Mouse (Mus musculus) MEL (cell line): ENCODE measurements around the gene Mblac1. TPM values are rescaled to one million over a fixed set of nuclear protein-coding genes. Genes with fewer than 3 reads are reported as not detected.

Source experiments
- DNase-seq: peaks from one replicate; pipeline ENCODE4 v3.0.0; 2011; ENCODE audit warnings: low read depth, low spot score
- H3K27ac ChIP-seq: 2 replicates; pipeline ENCODE4 v1.5.1; 2012; ENCODE audit warnings: low read depth, mild to moderate bottlenecking, control low read depth, low read length, moderate library complexity; ENCODE audit not compliant: control insufficient read depth
- H3K27me3 ChIP-seq, 2 experiments: fragments of 150-350 bp in 1 of 2; sonication (generic) in 1 of 2; 2 replicates each; pipeline ENCODE4 v1.6.1; 2012; ENCODE audit warnings: low read length in 2 of 2, mild to moderate bottlenecking in 2 of 2, improper control_type of control experiment in 1 of 2, moderate library complexity in 1 of 2; ENCODE audit not compliant: insufficient read depth in 2 of 2, control insufficient read depth in 1 of 2
- H3K36me3 ChIP-seq, 2 experiments: 2 replicates each; pipeline ENCODE4 v1.6.1; 2012 to 2014; ENCODE audit warnings: low read length in 2 of 2, improper control_type of control experiment in 1 of 2, inconsistent platforms in 1 of 2, mild to moderate bottlenecking in 1 of 2; ENCODE audit not compliant: insufficient read depth in 2 of 2, control insufficient read depth in 1 of 2
- H3K4me1 ChIP-seq, 2 experiments: fragments of 150-350 bp in 1 of 2; sonication (generic) in 1 of 2; 2 replicates each; pipeline ENCODE4 v1.6.1; 2012; ENCODE audit warnings: low read length in 2 of 2, improper control_type of control experiment in 1 of 2, mild to moderate bottlenecking in 1 of 2; ENCODE audit not compliant: insufficient read depth in 2 of 2, control insufficient read depth in 1 of 2
- H3K4me3 ChIP-seq, 2 experiments: fragments of 150-350 bp in 1 of 2; sonication (generic) in 1 of 2; 2 replicates each; pipeline ENCODE4 v1.5.1; 2012; ENCODE audit warnings: low read depth in 2 of 2, low read length in 2 of 2, mild to moderate bottlenecking in 2 of 2, moderate library complexity in 2 of 2, control low read depth in 1 of 2, improper control_type of control experiment in 1 of 2; ENCODE audit not compliant: control insufficient read depth in 1 of 2, insufficient read depth in 1 of 2
- H3K79me2 ChIP-seq: 2 replicates; pipeline ENCODE4 v1.6.1; 2012; ENCODE audit warnings: mild to moderate bottlenecking, low read length, moderate library complexity; ENCODE audit not compliant: control insufficient read depth, poor library complexity, insufficient read depth
- H3K9ac ChIP-seq: 2 replicates; pipeline ENCODE4 v1.6.1; 2012; ENCODE audit warnings: low read depth, mild to moderate bottlenecking, control low read depth, low read length, moderate library complexity; ENCODE audit not compliant: control insufficient read depth, poor library complexity, severe bottlenecking
- H3K9me3 ChIP-seq: fragments of 150-350 bp; sonication (generic); replicated peaks from 2 replicates; pipeline ENCODE4 v1.6.1; 2012; ENCODE audit warnings: mild to moderate bottlenecking, low read length, improper control_type of control experiment, moderate library complexity; ENCODE audit not compliant: insufficient read depth
- BHLHE40 ChIP-seq: IDR thresholded peaks from 2 replicates; pipeline ENCODE4 v1.6.1; 2012; ENCODE audit warnings: low read depth, mild to moderate bottlenecking, inconsistent platforms, low read length, improper control_type of control experiment, borderline replicate concordance
- CHD1 ChIP-seq: IDR thresholded peaks from 2 replicates; pipeline ENCODE4 v1.6.1; 2012; ENCODE audit warnings: low read depth, mild to moderate bottlenecking, inconsistent platforms, low read length, improper control_type of control experiment
- CHD2 ChIP-seq: IDR thresholded peaks from 2 replicates; pipeline ENCODE4 v1.6.1; 2011; ENCODE audit warnings: low read length, improper control_type of control experiment
- ELF1 ChIP-seq: IDR thresholded peaks from 2 replicates; pipeline ENCODE4 v1.6.1; 2014; ENCODE audit warnings: low read depth, mild to moderate bottlenecking, inconsistent platforms, low read length, improper control_type of control experiment, moderate library complexity
- EP300 ChIP-seq, 2 experiments: IDR thresholded peaks; 2 replicates each; pipeline ENCODE4 v1.6.1; 2011; ENCODE audit warnings: improper control_type of control experiment in 2 of 2, low read length in 2 of 2, low read depth in 1 of 2, mild to moderate bottlenecking in 1 of 2
- ETS1 ChIP-seq: IDR thresholded peaks from 2 replicates; pipeline ENCODE4 v1.6.1; 2012; ENCODE audit warnings: low read depth, mild to moderate bottlenecking, inconsistent platforms, low read length, improper control_type of control experiment, moderate library complexity
- GABPA ChIP-seq: IDR thresholded peaks from 2 replicates; pipeline ENCODE4 v1.6.1; 2012; ENCODE audit warnings: low read depth, mild to moderate bottlenecking, inconsistent platforms, low read length, improper control_type of control experiment, moderate library complexity
- GATA1 ChIP-seq: IDR thresholded peaks from 2 replicates; pipeline ENCODE4 v1.6.1; 2011; ENCODE audit warnings: low read depth, low read length, improper control_type of control experiment
- HCFC1 ChIP-seq: IDR thresholded peaks from 2 replicates; pipeline ENCODE4 v1.6.1; 2012; ENCODE audit warnings: low read depth, mild to moderate bottlenecking, inconsistent platforms, low read length, improper control_type of control experiment, moderate library complexity
- JUND ChIP-seq: IDR thresholded peaks from 2 replicates; pipeline ENCODE4 v1.6.1; 2011; ENCODE audit warnings: low read depth, mild to moderate bottlenecking, improper control_type of control experiment, low read length
- KAT2A ChIP-seq: conservative IDR thresholded peaks from 2 replicates; pipeline ENCODE4 v1.6.1; 2012; ENCODE audit warnings: low read depth, low read length, improper control_type of control experiment, inconsistent platforms
- MAFK ChIP-seq: IDR thresholded peaks from 2 replicates; pipeline ENCODE4 v1.6.1; 2011; ENCODE audit warnings: low read depth, mild to moderate bottlenecking, low read length, improper control_type of control experiment, borderline replicate concordance
- MAX ChIP-seq: IDR thresholded peaks from 2 replicates; pipeline ENCODE4 v1.6.1; 2011; ENCODE audit warnings: low read length, improper control_type of control experiment
- MEF2A ChIP-seq: IDR thresholded peaks from 2 replicates; pipeline ENCODE4 v1.6.1; 2014; ENCODE audit warnings: low read depth, mild to moderate bottlenecking, inconsistent platforms, low read length, improper control_type of control experiment; ENCODE audit not compliant: poor library complexity, insufficient replicate concordance, severe bottlenecking; ENCODE audit errors: extremely low read depth
- MXI1 ChIP-seq: IDR thresholded peaks from 2 replicates; pipeline ENCODE4 v1.6.1; 2011; ENCODE audit warnings: mild to moderate bottlenecking, low read depth, low read length, improper control_type of control experiment
- MYB ChIP-seq: IDR thresholded peaks from 2 replicates; pipeline ENCODE4 v1.6.1; 2011; ENCODE audit warnings: mild to moderate bottlenecking, low read depth, low read length, improper control_type of control experiment
- MYC ChIP-seq: IDR thresholded peaks from 2 replicates; pipeline ENCODE4 v1.6.1; 2011; ENCODE audit warnings: low read depth, mild to moderate bottlenecking, low read length, improper control_type of control experiment, moderate library complexity
- RCOR1 ChIP-seq: IDR thresholded peaks from 2 replicates; pipeline ENCODE4 v1.6.1; 2012; ENCODE audit warnings: low read depth, mild to moderate bottlenecking, inconsistent platforms, low read length, improper control_type of control experiment
- SIN3A ChIP-seq: IDR thresholded peaks from 2 replicates; pipeline ENCODE4 v1.6.1; 2012; ENCODE audit warnings: low read length, improper control_type of control experiment, inconsistent platforms
- TAL1 ChIP-seq: IDR thresholded peaks from 2 replicates; pipeline ENCODE4 v1.6.1; 2012; ENCODE audit warnings: mild to moderate bottlenecking, inconsistent platforms, low read length, moderate library complexity, mixed read lengths
- TCF12 ChIP-seq: IDR thresholded peaks from 2 replicates; pipeline ENCODE4 v1.6.1; 2014; ENCODE audit warnings: low read depth, mild to moderate bottlenecking, inconsistent platforms, low read length, improper control_type of control experiment, moderate library complexity
- ZKSCAN1 ChIP-seq: IDR thresholded peaks from 2 replicates; pipeline ENCODE4 v1.6.1; 2012; ENCODE audit warnings: low read depth, mild to moderate bottlenecking, inconsistent platforms, low read length, improper control_type of control experiment, moderate library complexity
- ZMIZ1 ChIP-seq: IDR thresholded peaks from 2 replicates; pipeline ENCODE4 v1.6.1; 2012; ENCODE audit warnings: low read depth, mild to moderate bottlenecking, inconsistent platforms, low read length, improper control_type of control experiment, moderate library complexity
- ZNF384 ChIP-seq: IDR thresholded peaks from 2 replicates; pipeline ENCODE4 v1.6.1; 2012; ENCODE audit warnings: low read depth, mild to moderate bottlenecking, inconsistent platforms, low read length, improper control_type of control experiment
- polyA plus RNA-seq, 2 experiments: library from polyadenylated mRNA; stranded (reverse) in 1 of 2; unstranded in 1 of 2; fragments of >175 nt in 1 of 2; fragments of >200 nt in 1 of 2; gene quantifications; 2 replicates each; pipeline versions ENCODE4 v1.2.1 to v1.2.4; 2012; ENCODE audit warnings: low replicate concordance in 2 of 2, low read depth in 1 of 2; ENCODE audit not compliant: insufficient read length in 2 of 2, insufficient read depth in 1 of 2, missing spikeins in 1 of 2
- total RNA-seq: library from RNA; depleted of rRNA; stranded (reverse); fragments of 300-350 nt; gene quantifications from 2 replicates; pipeline ENCODE4 v1.2.3, GENCODE M21; 2012

Mblac1 gene
- total and polyA plus RNA-seq, 3 experiments: 5.0 to 5.7 TPM; not detected in 1

DNA sequence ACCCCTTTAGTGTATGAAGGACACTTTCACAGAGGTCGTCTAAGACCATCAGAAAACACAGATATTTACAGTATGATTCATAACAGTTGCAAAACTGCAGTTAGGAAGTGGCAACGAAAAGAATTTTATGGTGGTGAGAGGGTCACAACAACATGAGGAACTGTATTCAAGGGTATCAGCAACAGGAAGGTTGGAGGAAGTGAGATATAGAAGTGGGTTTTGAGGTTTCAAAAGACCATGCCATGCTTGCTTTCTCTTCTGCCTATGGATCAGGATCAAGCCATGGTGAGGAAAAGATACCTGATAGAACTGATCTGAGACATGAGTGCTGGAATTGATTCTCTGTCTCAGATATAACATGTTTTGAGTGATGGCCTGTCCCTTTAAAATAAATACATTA is 33.3 kb downstream of the Mblac1 start:
- no peak overlapping the region for H3K4me3 ChIP-seq
- H3K27ac ChIP-seq: peak overlapping the region; percentile 14; the same call in 1 of the 2 replicates
- peak; percentile 99 for TF ChIP-seq RCOR1
- peak; percentile 96 for TF ChIP-seq MYC
- peak; percentile 98 for TF ChIP-seq MYB
- no peak for TF ChIP-seq GABPA
- TF ChIP-seq KAT2A: no peak
- peak; percentile 89; the same call in 1 of the 2 replicates for TF ChIP-seq MAFK
- TF ChIP-seq JUND: peak; percentile 74
- TF ChIP-seq ZMIZ1: no peak
- TF ChIP-seq MXI1: peak; percentile 85
- TF ChIP-seq BHLHE40: peak; percentile 68; the same call in 1 of the 2 replicates
- peak; percentile 92 for TF ChIP-seq TAL1
- no peak for TF ChIP-seq MEF2A
- 0 out of 2 replicates have a peak, but pooled peaks have one; percentile 21 for TF ChIP-seq ELF1
- TF ChIP-seq MAX: peak; percentile 92
- TF ChIP-seq ZKSCAN1: no peak
- peak; percentile 98 for TF ChIP-seq TCF12
- TF ChIP-seq ZNF384: 0 out of 2 replicates have a peak, but pooled peaks have one; percentile 27
- TF ChIP-seq GATA1: peak; percentile 99
- TF ChIP-seq CHD1: no peak
- TF ChIP-seq EP300 (IDR thresholded peaks at IDR 0.05; ENCODE audit: low read depth in 1 of 2, low read length in 2 of 2): peak; percentile 99 to 100
- peak; percentile 35 for TF ChIP-seq HCFC1
- peak; percentile 89 for TF ChIP-seq ETS1
- peak; percentile 93 for TF ChIP-seq SIN3A
- TF ChIP-seq CHD2: peak; percentile 34; the same call in 1 of the 2 replicates
- H3K36me3 ChIP-seq: peaks cover 0 to 19% of the 10 kb centered on the region in 2 experiments; a peak in 2 of 4 replicates
- no peaks in the 10 kb centered on the region for H3K27me3 ChIP-seq
- no peaks in the 10 kb centered on the region for H3K9me3 ChIP-seq
- no peaks in the 10 kb centered on the region for H3K79me2 ChIP-seq
- DNase-seq: peak; percentile 92
- H3K4me1 ChIP-seq: peaks cover 10 to 19% of the 10 kb centered on the region in 2 experiments
- no peak overlapping the region for H3K9ac ChIP-seq
